Comparison of ENCODE assay signal across 8 mouse cellular contexts in genomic region chr7:43562006-43562633, GRCm38 (mm10). TPM values are rescaled to one million over a fixed set of nuclear protein-coding genes. Genes with fewer than 3 reads are reported as not detected.
A peak's percentile ranks its signal among the peaks of the same experiment; 100 is the strongest.
DNase-seq lines count a peak whose midpoint lies in the region; ATAC-seq and TF ChIP-seq lines count a peak whose summit lies in the region.

Zfp658 (plus strand) TSS chr7:43562256.

- H3K9me3 ChIP-seq in hindbrain, postnatal 0 days (ENCODE audit: low read length), result no peaks in the 10 kb centered on the region

- H3K9ac ChIP-seq in hindbrain, postnatal 0 days (replicated peaks; ENCODE audit: low read length), result peak within 1 kb of the TSS; percentile 77

- under 1% methylated on average over 27 of the region's 27 CpGs for WGBS in hindbrain, postnatal 0 days

- H3K27ac ChIP-seq in hindbrain, postnatal 0 days, result peak within 1 kb of the TSS; percentile 83

- peaks cover 11% of the 10 kb centered on the region for H3K4me1 ChIP-seq in hindbrain, postnatal 0 days (ENCODE audit: insufficient read depth, low read length)

- no peaks in the 10 kb centered on the region for H3K27me3 ChIP-seq in hindbrain, postnatal 0 days (ENCODE audit: insufficient read depth, low read length)

- peak; percentile 86 for DNase-seq in WW6 (ENCODE audit: low read depth, low spot score)
- DNase-seq in cerebellum, postnatal 36 days, result peak; percentile 82 to 83
- peak; percentile 48 to 69 for DNase-seq in gastrocnemius, adult 8-10 months (ENCODE audit: low spot score in 2 of 2)
- peak; percentile 97 for DNase-seq in hindbrain, postnatal 0 days (ENCODE audit: low spot score)
- DNase-seq in left cerebral cortex, adult 18-20 months (ENCODE audit: low spot score in 2 of 2), result peak; percentile 81 to 89
- DNase-seq in lung, postnatal 4 days, result peak; percentile 91 to 92
- DNase-seq in retina, postnatal 1 day, result peak; percentile 97
- peak; percentile 83 for DNase-seq in thymus, postnatal 4 days

- H3K36me3 ChIP-seq in hindbrain, postnatal 0 days (ENCODE audit: insufficient read depth, low read length), result peaks cover 12% of the 10 kb centered on the region

- H3K4me3 ChIP-seq in hindbrain, postnatal 0 days (ENCODE audit: low read length), result peak within 1 kb of the TSS; percentile 69

- peak; percentile 47; the same call in 1 of the 2 replicates for TF ChIP-seq CTCF in hindbrain, postnatal 0 days (IDR thresholded peaks at IDR 0.05; ENCODE audit: low read depth)

- H3K4me2 ChIP-seq in hindbrain, postnatal 0 days (ENCODE audit: low read depth, low read length), result peak within 1 kb of the TSS; percentile 95

- peak; percentile 95 for ATAC-seq in hindbrain, postnatal 0 days

RNA-seq across cellular contexts. Expression of gene Zfp658, which starts in this region (rescaled TPM):
- under 1 TPM; 0.16 to 0.43 (median 0.33) TPM for total RNA-seq in gastrocnemius, adult 8-10 months (2022)
- total RNA-seq in hindbrain, postnatal 0 days (2014; rRNA removed), result 8.0 and 8.3 TPM in 2 replicates
- 2.5 and 3.3 TPM in 2 replicates for polyA plus RNA-seq in hindbrain, postnatal 0 days (2015; fragmentation: Nextera tagmentation; extraction: Ambion mirVana)
- total RNA-seq in left cerebral cortex, adult 18-20 months (2021), result 1 to 10 TPM; 5.2 to 6.0 TPM

Comparison
In these comparisons a context has a peak if more than half of its experiments do, and no peak if none do; other contexts are left out.
1. Peak in every context shown above with its lines: DNase-seq, ATAC-seq, H3K4me3 ChIP-seq and H3K27ac ChIP-seq.
2. Peak in DNase-seq in gastrocnemius, adult 8-10 months; RNA of the gene not detected or under 1 TPM.